Mouse (Mus musculus): ENCODE measurements at regions not wholly inside any gene's neighbourhood (a gene's known extent, or its start where the extent isn't known, plus 50 kb on each side); places are given as distances from the start of the nearest gene placed in this dataset.

DNA sequence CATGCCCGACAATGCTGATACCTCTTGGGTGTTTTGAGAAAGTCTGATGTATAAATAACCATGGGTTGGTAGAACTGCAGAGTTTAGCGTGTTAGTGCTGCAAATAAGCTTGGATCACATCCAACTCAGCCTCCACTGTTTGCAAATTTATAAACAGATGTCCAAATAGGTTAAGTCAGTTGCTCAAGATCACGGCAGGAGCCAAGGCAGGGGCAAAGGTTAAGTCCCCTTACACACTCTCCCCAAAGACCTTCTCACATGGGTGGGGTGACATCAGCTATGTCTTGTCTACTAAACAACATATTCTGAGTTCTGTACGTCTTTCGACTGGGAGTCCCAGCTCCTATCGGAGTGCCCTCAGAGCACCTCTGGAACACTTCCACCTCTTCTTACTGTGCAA, 261.0 kb downstream of the Foxo1 start:
- TF ChIP-seq CTCF (IDR thresholded peaks at IDR 0.05; ENCODE audit: low read depth, low read length) (no peak), TAL1 (conservative IDR thresholded peaks at IDR 0.05; ENCODE audit: low read depth, low read length) (no peak)
